Comparison of ENCODE assay signal across 8 mouse cellular contexts in genomic region chr4:137910382-137911009, GRCm38 (mm10). TPM values are rescaled to one million over a fixed set of nuclear protein-coding genes. Genes with fewer than 3 reads are reported as not detected.
DNase-seq lines count a peak whose midpoint lies in the region; ATAC-seq lines count a peak whose summit lies in the region.

No protein-coding gene starts in this region.

- no peak overlapping the region for H3K4me2 ChIP-seq in neural tube, embryonic 15.5 days

- peaks cover 12% of the 10 kb centered on the region; the same call in 1 of the 2 replicates for H3K27me3 ChIP-seq in embryonic facial prominence, embryonic 10.5 days (replicated peaks; ENCODE audit: low read depth, poor library complexity, severe bottlenecking)
- H3K27me3 ChIP-seq in neural tube, embryonic 15.5 days (replicated peaks): no peaks in the 10 kb centered on the region

- H3K4me1 ChIP-seq in embryonic facial prominence, embryonic 10.5 days: peaks cover 41% of the 10 kb centered on the region
- peaks cover 25% of the 10 kb centered on the region for H3K4me1 ChIP-seq in neural tube, embryonic 15.5 days

- peaks cover 7% of the 10 kb centered on the region; the same call in 1 of the 2 replicates for H3K36me3 ChIP-seq in embryonic facial prominence, embryonic 10.5 days (replicated peaks)
- no peaks in the 10 kb centered on the region for H3K36me3 ChIP-seq in neural tube, embryonic 15.5 days

- WGBS in embryonic facial prominence, embryonic 10.5 days: 93% methylated on average over 5 of the region's 5 CpGs
- WGBS in neural tube, embryonic 15.5 days: 96% methylated on average over 5 of the region's 5 CpGs

- no peak for ATAC-seq in neural tube, embryonic 15.5 days (ENCODE audit: low FRiP score)

- no peak overlapping the region for H3K4me3 ChIP-seq in embryonic facial prominence, embryonic 10.5 days
- no peak overlapping the region for H3K4me3 ChIP-seq in neural tube, embryonic 15.5 days (replicated peaks)

- no peak overlapping the region for H3K27ac ChIP-seq in embryonic facial prominence, embryonic 10.5 days (replicated peaks)
- H3K27ac ChIP-seq in neural tube, embryonic 15.5 days (replicated peaks): no peak overlapping the region

- H3K9me3 ChIP-seq in embryonic facial prominence, embryonic 10.5 days: no peaks in the 10 kb centered on the region
- no peaks in the 10 kb centered on the region for H3K9me3 ChIP-seq in neural tube, embryonic 15.5 days (replicated peaks)

- DNase-seq in cerebellum, postnatal 10 days: peak; percentile 65 to 69
- DNase-seq in cerebellum, adult 9-10 months: no peak
- DNase-seq in layer of hippocampus, postnatal 10 days (ENCODE audit: low spot score in 2 of 2): peak; percentile 43 to 53
- DNase-seq in layer of hippocampus, postnatal 36 days: no peak
- DNase-seq in ZHBTc4 (ENCODE audit: low read depth, low spot score): peak; percentile 88
- peak; percentile 62 for DNase-seq in lung, postnatal 14 days
- no peak for DNase-seq in embryonic facial prominence, embryonic 10.5 days (ENCODE audit: low spot score)

- H3K9ac ChIP-seq in neural tube, embryonic 15.5 days (replicated peaks): no peak overlapping the region

RNA-seq across cellular contexts. Expression of gene Ece1, which starts 48.5 kb away (rescaled TPM):
- 10 to 100 TPM; 55.7 to 67.8 TPM for total RNA-seq in layer of hippocampus, postnatal 10 days (2021)
- total RNA-seq in layer of hippocampus, postnatal 36 days (2021): 10 to 100 TPM; 54.4 to 57.3 TPM
- 46.6 and 54.5 TPM in 2 replicates for polyA plus RNA-seq in embryonic facial prominence, embryonic 10.5 days (2016; fragmentation: Nextera tagmentation; extraction: Ambion mirVana)
- 23.0 TPM in 2 replicates for polyA plus RNA-seq in neural tube, embryonic 15.5 days (2015; fragmentation: Nextera tagmentation; extraction: Ambion mirVana)

Comparison
In these comparisons a context has a peak if more than half of its experiments do, and no peak if none do; other contexts are left out.
1. DNase-seq: peak in cerebellum, postnatal 10 days (2 of 2), layer of hippocampus, postnatal 10 days (2 of 2), ZHBTc4 (single experiment) and lung, postnatal 14 days (single experiment); none in cerebellum, adult 9-10 months (single experiment), layer of hippocampus, postnatal 36 days (0 of 2) and embryonic facial prominence, embryonic 10.5 days (single experiment).